Mouse (Mus musculus) right cerebral cortex, adult 18-20 months (tissue): ENCODE measurements around the gene Erfe.

Experiments used
- DNase-seq: peaks from one replicate; pipeline ENCODE4 v3.0.0; 2022; ENCODE audit warnings: mixed read lengths

Erfe gene

DNA sequence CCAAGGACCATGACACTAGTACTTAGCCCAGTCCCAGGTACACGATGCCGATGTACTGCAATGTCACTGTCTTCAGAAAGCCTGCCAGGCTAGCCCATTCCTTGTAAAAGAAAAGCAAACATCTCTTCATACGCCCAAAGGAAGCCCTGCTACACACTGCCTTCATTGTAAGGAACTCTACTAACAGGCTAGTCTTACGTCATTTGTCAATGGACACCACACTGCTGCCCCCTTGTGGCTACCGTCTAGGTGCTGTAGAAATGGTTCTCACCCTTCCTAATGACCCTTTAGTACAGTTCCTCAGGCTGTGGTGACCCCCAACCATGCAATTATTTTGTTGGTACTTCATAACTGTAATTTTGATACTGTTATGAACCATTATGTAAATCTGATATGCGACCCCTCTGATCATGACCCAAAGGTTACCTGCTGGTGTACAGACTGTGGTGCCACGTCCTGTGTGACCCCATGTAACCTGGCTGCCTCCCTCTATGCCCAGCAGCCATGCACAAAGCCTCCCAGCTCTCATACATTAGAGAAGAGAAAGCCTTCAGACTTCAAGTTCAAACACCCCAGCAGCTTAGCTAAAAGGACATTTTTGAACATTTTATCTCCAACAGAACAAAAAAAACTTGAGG lies 14.3 kb downstream of the Erfe start:
- DNase-seq = peak; percentile 69

DNA sequence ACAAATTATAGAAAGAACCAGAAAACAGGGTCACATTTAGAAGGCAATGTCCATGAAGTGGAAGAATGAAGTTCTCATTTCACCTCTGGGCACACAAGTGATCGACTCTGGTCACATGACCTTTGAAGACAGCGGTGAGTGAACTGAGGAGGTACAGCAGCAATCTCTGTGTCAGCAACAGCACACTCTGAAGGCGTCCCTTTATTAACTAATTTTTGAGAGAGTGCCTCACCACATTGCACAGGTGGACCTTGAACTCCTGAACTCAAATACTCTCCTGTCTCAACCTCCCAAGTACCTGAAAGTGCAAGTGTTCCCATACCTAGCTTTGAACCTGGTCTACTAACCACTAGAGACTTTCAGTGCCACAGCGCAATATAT lies 14.9 kb downstream of the Erfe start:
- DNase-seq = no peak

DNA sequence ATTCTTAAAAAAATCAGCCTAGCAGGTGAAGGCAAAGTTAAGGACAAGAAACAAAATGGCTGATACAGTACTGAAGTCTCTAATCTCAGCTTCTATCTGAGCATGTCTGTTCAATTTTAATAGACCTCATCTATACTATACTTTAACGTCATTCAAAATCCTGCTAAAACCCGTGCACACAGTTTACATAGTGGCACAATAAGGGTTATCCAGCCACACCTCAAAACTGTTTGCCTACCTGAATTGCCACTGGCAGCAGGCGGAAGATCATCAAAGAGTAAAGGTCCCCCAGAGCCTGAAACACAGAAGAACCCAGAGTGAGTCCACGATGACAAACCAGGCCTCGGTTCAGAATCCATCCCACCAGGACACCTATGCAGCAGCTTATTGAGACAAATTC lies 24.1 kb downstream of the Erfe start:
- DNase-seq = no peak

- no peak for DNase-seq
Observed at GRCm38 (mm10) chr1:91397927-91398259, 31.7 kb downstream of the Erfe start.

GRCm38 (mm10) chr1:91398260-91399062 lies 32.2 kb downstream of the Erfe start, which contains the start of gene Ilkap:
Gene Ilkap, minus strand, starts transcription at chr1:91398815.
- peak; percentile 80 for DNase-seq

DNA sequence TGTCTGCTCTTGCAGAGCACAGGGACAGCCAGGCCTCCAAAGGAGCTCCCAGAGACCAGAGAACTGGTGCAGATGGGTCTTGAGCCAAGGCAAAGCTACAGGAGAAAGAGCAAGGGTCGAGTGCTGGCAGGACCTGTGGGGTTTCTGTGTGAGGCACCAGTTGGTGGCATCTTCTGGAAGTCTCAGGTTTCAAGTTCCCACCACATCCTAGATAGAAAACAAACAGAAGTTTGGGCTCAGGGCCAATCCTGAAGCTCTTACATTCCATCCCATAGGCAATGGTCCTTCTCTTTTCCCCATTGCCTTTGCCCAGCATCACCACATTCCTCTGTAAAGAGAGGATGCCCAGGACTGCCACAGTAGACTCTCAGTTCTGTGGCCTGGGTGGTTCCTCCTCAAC lies 38.7 kb downstream of the Erfe start:
- no peak for DNase-seq

DNA sequence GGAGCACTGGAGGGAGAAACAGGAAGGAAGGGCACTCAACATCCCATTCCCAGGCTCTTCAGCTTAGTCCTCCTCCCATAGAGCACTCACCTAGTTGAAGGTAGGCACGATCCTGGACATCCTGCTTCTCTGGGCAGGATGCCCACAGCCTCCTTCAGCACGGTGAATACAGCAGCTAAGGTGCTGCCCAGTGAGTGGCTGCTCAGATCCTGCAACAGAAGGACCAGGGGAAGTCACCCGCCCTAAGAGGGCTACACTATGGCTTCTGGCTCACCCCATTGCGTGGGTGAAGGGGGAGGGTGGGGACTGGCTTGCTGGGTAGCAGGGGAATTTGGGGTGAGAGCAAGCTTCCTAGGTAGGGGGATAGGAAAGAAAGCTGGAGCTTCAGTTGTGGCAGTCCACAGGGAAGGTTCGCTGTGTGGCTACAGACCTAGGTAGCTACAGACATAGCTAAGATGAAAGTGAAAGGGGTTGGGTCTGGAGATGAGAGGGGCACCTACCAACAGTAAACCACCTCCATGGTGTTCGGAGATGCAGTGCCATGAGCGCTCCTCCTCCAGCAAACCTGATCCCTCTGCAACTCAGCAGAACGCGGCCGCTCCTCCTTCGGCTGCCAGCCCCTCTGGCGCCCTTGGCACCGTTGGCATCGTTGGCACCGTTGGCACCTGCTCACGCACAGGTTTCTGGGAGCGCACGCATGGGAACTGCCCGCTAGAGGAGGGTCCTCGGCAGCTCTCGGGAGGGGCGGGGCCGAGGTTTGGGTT lies 39.4 kb downstream of the Erfe start:
- no peak for DNase-seq

- DNase-seq = no peak
Observed at GRCm38 (mm10) chr1:91407819-91408218, 41.6 kb downstream of the Erfe start.

DNA sequence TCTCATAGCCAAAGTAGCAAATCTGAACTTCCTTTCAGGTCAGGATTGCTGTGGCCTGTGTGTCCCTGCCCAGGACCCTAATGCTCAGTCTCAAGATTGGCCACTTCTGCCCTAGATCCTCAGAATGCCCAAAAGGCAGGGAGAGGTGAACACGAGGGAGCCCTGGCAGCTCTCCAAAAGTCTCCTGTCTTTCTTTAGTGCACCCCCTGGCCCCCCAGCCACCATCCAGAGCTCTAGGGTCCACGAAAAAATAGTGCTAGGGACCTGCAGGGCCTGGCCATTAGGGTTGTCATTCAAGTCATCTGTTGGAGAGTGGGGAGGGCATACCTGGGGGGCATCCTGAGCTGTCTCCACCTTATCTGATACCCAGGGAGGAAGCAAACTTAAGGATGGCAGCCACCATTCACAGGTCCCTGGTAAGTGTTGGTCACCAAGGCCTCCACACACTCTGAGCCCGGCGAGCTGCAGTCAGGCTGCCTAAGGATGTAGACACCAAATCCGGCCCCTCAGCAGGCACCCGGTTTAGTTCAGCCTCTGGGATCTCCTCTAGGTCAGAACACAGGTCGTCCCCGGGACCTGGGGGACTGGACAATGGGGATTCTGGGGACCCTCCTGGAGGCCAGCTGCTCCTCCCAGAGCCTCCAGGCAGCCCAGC lies 45.5 kb downstream of the Erfe start:
- DNase-seq = no peak

DNA sequence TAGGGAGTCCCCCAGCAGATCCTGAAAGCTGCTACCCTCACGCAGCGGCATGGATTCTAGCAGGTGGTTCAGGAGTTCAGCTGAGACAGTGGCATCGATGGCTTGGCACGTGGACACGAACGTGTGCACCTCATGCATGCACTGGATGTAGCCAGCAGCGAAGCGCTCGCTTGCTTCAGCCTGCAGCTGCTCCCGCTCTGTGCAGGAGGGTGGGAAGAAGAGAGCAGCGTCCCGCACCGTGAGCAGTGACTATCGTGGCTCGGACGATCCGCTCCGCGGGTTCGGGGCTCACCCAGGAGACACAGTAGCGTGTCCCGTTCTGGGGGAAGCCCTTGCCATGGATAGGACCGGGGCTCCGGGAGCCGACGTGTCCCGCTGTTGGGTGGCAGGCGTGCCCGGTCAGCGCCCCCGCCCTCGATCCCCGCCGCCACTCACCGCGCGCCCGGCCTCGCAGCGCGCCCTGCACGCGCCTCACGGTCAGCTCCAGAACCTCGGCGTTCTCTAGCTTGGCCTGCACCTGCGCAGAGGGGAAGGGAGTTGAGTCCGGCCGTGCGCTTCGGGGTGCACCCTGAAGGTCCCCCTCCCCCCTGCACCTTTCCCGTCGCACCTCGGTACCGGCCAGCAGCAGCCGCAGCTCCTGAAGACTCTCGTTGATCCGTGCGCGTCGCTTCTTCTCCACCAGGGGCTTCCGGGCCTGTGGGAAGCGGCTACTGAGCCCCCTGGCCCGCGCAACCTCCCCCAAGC lies 46.2 kb downstream of the Erfe start:
- no peak for DNase-seq

DNA sequence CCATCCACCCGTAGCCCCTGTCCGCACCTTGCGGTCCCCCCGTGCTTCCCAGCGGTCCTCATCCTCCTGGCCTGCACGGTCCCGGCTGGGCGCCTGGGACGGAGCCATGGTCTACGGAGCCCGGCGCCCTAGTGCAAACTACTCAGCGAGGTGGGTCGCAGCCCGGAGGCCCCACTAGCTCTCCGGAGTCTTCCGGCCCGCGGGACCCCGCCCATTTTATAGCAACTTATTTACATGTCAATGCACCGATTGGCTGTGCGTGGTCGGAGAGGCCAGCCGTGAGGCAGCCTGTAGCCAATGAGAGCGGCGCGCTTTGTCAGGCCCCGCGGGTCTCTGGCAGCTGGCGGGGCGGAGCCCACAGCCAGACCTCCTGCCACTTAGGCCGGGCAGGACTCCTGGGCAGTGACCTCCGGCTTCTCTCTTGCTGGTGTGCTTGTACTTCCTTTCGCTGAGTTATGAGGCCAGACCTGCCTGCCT lies 46.8 kb downstream of the Erfe start:
- peak; percentile 92 for DNase-seq

DNA sequence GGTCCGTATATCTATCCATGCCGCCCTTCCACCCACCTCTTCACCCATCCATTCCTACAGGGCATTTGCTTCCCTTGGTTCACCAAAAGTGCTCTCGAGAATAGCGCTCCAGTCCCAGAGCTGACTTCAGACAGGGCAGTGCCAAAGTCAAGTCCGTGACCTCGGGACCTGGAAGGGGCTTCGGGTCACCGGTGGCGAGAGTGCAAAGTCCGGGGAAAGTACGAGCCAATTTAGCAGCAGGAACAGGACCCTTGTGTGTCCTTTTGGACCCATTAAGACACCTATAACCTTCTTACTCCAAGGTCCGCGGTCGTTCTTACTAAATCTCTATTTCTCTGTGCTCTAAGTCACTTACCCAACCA lies 47.3 kb downstream of the Erfe start:
- DNase-seq = no peak

DNA sequence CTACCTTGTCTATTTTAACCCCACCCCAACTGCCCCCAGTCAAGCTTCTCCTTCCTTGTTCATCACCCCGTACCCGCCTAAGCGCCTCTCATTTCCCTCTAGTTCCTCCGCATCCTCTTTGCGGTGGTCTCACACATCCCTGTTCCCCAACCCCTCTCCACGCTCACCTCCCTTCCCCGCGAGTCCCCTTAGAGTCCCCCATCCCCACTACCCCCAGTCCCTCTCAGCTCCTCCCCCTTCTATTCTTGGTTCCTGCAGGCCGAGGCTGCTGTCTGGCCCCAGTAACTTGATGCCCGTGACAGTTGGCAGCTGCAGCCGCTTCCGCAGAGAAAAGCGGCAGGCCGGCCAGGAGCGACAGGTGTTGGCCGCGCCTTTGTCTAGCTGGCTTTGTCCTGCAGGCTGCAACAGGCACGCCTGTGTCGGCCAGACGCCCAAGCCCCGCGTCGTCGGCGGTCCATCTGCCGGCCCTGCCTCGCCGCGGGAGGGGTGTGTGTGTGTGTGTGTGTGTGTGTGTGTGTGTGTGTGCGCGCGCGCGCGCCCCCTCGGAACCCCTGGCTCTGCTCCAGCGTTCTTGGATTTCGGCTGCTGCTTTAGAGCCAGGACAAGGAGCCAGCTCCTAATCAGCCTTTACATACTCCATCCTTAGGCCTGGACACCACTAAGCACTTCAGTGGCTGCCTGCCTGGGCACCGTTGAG lies 47.8 kb downstream of the Erfe start, which contains the start of gene Hes6:
Gene Hes6 (minus strand): TSS at position 141 of the 697 bp plus-strand sequence.
- peak; percentile 59 for DNase-seq

- DNase-seq = no peak
Observed at GRCm38 (mm10) chr1:91414903-91415302, 48.7 kb downstream of the Erfe start.

GRCm38 (mm10) chr1:91415311-91415710 lies 49.1 kb downstream of the Erfe start:
- DNase-seq = no peak

GRCm38 (mm10) chr1:91417991-91418390 lies 51.8 kb downstream of the Erfe start:
- DNase-seq = no peak

- DNase-seq = no peak
Observed at GRCm38 (mm10) chr1:91419862-91420600, 53.8 kb downstream of the Erfe start.

GRCm38 (mm10) chr1:91420601-91421065 lies 54.4 kb downstream of the Erfe start:
- no peak for DNase-seq
